Mouse (Mus musculus) bone marrow, adult 2 months (tissue): ENCODE results near the gene Syk.

ENCODE experiments used
- CTCF ChIP-seq: fragments of 200-500 bp; IDR thresholded peaks from 2 replicates; pipeline ENCODE4 v1.5.1; 2011; ENCODE audit warnings: low read length, control low read depth; ENCODE audit not compliant: control insufficient read depth, insufficient read depth
- POLR2A ChIP-seq: fragments of 200-500 bp; IDR thresholded peaks from 2 replicates; pipeline ENCODE4 v1.6.1; 2011; ENCODE audit warnings: low read depth, mild to moderate bottlenecking, control low read depth, low read length, borderline replicate concordance; ENCODE audit not compliant: control insufficient read depth

DNA sequence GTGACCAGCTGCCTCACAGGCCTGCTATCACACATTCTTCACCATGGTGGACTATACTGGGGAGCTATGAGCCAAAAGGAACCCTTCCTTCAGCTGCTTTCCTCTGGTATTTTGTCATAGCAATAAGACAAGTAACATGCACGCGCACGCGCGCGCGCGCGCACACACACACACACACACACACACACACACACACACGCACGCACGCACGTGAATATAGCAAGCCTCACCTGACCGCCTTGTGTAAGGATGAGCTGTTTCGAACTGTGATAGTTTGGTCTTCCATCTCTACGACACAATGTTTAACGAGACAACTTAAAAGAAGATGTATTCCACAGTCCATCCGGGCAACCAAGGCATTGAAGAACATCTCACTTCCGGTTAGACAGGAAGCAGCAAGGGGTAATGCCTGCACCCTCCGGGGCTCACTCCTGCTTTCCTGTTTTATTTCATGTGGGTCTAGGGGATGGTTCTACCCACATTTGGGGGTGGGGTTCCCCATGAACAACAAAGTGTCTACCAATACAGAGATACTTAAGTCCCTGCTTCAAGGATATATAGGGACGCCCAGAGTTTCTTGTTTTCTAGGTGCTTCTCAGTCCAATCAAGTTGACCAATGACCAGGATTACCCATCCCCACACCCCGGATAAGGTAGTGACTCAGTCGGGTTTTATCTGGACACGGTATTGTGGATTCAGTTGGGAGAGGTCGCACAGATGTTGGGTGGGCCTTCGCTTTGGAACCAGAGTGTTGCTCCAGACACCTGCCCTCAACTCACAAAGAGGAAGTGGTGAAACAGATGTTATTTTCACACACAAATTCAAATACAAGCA is 45.0 kb upstream of the Syk start:
- TF ChIP-seq POLR2A = no peak
- no peak for TF ChIP-seq CTCF
